Mouse (Mus musculus): ENCODE results near the gene Myo1e.

DNA sequence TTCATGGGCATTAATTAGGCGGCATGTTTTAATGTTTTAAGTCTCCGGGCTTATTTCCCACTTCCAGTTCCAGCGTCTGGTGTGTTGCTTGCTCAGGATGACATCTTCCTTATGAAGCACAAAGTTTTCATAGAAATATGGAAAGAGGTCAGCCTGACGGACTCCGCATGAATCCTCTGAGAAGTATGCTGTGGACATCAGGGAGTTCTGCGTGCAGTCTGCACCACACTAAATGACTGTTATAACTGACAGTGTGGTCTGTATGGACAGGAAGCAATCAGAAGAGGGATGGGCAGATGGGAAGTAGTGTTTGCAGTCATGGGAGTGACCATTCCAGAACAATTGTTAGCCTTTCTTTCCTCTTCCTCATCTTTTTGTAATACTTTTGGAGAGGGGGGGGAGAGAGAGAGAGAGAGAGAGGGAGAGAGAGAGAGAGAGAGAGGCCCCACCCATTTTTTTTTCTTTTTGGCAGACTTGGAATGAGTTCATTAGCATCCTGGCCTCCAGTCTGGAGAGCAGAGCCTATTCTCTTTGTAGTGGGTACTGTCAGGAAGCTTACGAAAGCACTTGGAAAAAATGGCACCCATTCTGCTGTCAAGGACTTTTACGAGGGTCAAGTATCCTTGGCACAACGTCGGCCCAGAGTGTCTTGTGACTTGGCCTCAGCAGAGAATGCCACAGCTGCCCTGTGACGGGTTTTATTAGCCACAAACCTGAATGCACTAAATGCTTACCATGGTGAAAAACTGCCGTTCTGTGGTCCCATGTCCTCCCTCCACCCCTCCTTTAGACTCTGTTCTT, 42.9 kb downstream of the Myo1e start:
- TF ChIP-seq CTCF (IDR thresholded peaks at IDR 0.05; ENCODE audit: low read depth) (no peak), EP300 (IDR thresholded peaks at IDR 0.05; ENCODE audit: low read depth) (no peak)
